Mouse (Mus musculus) spleen, postnatal 36 days (tissue): ENCODE results near the gene Gpr157.
"Not testable (repeated sequence)": the region's sequence is repeated elsewhere in the genome, so short reads cannot be mapped to it uniquely, and the experiment has no call there.

ENCODE experiments used
- DNase-seq, 2 experiments: peaks; one replicate each; pipeline ENCODE4 v3.0.0; 2022; ENCODE audit warnings: low spot score in 2 of 2, mixed read lengths in 1 of 2

Gene Gpr157

DNA sequence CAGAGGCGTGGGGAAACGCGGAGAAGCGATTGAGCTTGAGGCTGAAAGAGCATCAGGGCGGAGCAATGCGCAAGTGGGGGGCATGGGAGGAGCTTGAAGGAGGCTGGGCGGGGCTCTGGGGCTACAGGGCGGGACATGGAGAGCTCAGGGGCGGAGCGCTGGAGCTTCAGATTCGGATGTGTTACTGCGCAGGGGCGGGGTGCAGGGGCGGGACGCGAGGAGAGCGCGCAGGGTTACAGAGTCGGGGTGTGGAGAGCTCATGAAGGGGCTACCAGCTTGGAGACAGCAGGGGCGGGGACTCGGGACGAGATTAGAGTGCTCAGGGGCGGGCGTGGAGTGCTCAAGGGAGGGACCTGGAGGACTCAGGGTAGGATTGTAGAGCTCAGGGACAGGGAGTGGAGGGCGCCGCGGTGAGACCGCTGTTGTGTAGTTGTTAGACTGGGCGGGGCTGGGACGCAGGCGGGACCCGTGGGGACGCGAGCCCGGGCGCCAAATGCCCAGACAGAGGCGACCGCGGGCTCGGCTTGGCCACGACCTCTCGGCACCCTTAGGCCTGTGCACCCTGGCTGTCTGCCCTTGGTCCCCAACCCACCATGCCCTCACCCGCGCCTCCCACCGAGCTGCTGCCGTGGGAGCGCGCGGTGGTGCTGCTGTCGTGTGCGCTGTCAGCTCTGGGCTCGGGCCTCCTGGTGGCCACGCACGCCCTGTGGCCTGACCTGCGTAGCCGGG is at the start of gene Gpr157:
Gpr157 (plus strand) TSS at position 205 of the 729 bp plus-strand sequence.
- peak; percentile 93 to 94 for DNase-seq

DNA sequence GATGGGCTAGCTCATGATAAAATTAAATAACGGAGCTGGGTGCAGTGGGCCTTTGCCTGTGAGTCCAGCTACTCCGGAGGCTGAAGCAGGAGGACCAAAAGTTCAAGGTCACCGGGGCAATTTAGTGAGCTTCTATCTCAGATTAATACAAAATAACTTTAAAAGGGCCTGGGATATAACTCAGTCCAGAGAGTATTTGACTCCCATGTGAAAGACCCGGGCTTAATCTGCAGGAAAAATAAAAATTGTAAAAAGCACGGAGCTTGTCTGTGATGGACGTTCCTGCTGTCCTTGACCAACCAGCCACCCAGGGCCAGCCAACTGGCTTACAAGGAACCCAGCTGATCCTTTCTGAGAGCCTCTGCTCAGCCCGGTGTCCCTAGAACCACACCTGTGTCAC is 48.6 kb upstream of the Gpr157 start:
- no peak for DNase-seq

- no peak for DNase-seq
These were observed 47.1 kb upstream of the Gpr157 start for GRCm38 (mm10) chr4:150040003-150040581.

- DNase-seq: not testable (repeated sequence)
These were observed 46.3 kb upstream of the Gpr157 start for GRCm38 (mm10) chr4:150040856-150041255.

DNA sequence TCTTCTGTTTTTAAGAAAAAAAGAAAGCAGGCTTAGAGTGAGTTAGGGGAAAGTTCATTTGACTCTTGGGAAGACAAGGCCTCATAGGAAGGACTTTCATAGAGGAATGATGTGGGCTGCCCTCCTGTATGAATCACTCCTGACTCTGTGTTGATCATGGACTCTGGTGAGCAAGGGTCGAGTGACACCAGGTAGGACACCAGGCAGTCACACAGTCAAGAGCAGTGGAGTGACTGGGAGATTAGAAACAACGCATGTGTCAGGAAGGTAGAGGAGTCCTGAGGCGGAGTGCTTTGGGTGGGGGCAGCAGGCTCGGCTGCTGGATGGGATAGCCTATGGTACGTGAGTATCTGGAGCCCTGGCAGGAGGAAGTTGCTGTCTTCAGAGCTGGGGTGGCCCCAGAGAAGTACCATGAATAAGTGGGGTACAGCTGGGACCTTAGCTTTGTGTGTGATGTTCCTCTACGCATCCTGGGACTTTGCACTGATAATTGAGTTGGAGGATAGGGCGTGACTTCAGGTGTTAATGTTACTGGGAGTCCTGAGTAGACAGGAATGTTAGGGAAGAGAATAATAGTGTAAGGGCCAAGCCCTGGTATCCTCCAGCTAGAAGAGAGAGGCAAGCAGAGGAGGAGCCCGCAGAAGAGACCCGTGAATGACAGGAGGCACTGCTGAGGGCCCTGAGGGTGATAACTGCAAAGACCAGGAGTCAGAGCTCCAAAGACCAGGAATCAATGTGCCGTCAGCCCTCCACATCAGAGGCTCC is 45.6 kb upstream of the Gpr157 start:
- DNase-seq: no peak

DNA sequence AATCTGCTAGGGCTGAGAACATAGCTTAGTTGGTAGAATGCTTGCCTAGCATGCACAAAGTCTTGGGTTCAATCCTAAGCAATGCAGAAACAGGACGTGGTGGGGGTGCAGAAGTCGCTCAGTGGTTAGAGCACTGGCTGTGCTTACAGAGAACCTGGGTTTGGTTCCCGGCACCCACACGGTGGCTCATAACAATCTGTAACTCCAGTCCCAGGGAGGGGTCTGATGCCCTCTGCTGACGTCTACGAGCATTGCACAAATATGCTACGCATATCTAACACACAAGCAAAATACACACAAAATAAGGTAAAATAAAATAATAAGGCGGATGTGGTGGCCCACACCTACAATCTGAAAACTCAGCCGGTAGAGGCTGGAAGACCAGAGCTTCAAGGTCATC is 43.6 kb upstream of the Gpr157 start:
- no peak for DNase-seq

GRCm38 (mm10) chr4:150048038-150048437 is 39.1 kb upstream of the Gpr157 start:
- peak in 1 of 2 experiments; percentile 19 for DNase-seq

GRCm38 (mm10) chr4:150048478-150049156 is 38.5 kb upstream of the Gpr157 start:
- no peak for DNase-seq

GRCm38 (mm10) chr4:150049157-150049513 is 38.0 kb upstream of the Gpr157 start:
- DNase-seq: no peak

- DNase-seq: no peak
These were observed 37.5 kb upstream of the Gpr157 start for GRCm38 (mm10) chr4:150049564-150050226.

GRCm38 (mm10) chr4:150051514-150051913 is 35.7 kb upstream of the Gpr157 start:
- no peak for DNase-seq

- DNase-seq: no peak
These were observed 34.8 kb upstream of the Gpr157 start for GRCm38 (mm10) chr4:150052380-150052779.

DNA sequence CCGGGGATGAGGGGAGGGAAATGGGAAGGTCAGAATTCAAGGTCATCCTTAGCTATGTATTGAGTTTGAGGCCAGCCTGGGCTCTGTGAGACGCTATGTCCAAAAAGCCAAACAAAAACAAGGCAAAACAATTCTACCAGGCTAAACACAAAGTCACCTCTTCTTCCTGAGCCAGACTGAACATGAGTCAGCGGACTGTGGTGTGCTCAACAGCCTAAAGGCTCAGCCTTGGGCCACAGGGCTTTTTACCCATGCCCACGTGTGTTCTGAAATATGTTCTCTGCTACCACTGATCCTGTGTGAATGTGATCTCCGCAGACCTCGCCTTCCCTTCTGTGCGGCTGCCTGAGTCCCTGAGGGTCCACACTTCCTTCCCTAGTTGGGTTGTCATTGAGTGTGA is 31.0 kb upstream of the Gpr157 start:
- no peak for DNase-seq

- no peak for DNase-seq
These were observed 29.4 kb upstream of the Gpr157 start for GRCm38 (mm10) chr4:150057722-150058121.

DNA sequence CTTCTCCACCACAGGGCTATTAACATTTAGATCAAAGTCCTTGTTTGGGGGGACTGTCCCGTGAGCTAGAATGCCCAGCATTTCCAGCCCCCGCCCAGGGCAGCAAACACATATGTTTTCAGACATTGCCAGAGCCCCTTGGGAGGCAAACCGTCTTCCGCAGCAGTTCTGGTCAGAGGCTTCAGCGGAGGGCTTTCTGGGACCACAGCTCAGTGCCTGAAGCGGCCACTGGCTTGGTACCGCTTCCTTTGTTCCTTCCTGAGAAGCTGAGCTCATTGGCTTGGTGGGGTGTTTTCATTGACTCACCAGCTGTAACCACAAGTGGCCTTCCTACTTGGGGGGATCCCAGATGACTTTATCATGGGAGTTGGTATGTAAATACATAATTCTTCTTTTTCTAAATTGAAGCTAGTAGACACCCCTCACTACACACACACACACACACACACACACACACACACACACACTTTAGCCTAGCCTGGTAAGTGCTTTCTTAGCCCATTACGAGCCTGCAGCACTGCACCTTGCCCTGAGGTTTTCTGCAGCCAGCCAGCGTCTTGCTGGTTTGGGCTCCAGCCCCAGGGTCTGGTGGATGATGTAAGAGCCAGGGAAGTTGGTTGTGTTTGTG is 27.2 kb upstream of the Gpr157 start:
- peak; percentile 63 for DNase-seq

DNA sequence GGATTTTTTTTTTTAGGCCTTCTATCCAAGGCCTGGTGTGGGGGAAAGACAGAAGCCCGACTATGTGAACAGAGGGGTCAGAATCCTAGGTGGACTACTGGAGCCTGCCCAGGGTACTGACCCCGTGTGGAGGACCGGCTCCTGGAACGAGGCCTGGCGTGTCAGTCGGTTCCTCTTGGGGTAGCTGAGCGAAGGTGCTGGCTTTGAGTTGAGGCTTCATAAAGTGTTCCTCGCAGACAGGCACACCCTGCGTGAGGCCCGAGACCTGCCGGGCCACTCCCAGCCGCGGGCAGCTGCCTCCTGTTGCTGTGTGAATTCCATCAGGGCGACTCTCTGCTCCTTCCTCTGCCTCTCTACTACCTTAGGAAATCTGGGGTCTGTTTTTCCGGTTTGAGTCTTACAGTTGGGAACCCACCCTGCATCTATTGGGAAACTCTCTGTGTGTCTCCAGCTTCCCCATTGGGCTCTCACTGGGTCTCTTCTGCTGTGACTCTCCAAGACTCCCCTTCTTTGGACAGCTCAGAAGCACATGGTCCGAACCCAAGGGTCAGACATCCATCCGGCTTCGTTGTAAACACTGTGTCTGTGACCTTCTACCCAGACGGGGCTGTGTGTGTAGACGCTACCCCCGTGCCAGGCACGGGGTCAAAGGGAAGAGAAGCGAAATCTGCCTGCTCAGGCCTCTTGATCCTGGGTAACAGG is 26.5 kb upstream of the Gpr157 start:
- DNase-seq: peak; percentile 10 to 17

DNA sequence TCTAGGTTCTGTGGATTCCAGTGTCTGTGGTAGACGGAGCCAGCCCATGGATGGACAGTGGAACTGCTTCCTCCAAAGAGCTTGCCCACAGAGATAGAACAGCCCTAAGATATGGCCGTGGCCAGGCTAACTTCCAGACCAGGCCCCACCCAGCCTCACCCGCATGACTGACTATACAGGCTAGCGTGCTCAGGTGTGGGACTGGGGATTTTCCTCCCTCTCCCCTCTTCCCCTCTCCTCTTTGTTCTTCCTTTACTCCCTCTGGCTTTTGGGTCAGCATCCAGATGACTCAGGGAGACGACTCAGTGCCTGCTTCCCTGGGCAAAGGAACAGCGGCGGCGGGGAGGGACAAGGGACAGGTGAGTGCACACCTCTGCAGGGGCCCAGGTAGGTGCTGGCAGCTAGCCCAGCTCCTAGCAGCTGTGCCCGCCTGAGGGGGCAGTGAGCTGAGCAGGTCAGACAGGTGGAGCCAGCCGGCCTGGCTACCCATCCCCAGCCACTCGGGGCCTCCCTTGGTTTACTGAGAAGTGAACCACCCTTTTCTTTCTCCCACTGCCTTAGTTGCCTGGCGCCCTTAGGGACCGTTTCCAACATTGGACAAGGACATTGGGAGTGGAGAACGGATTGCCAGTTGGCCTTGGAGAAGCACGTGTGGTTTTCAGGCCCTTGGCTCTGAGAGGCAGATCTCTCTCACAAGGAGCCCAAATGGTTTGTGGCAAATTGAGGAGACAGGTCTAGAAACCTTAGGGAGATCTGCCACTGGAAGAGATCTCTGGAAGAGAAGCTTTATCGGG is 25.5 kb upstream of the Gpr157 start:
- DNase-seq: no peak

GRCm38 (mm10) chr4:150066706-150067323 is 20.4 kb upstream of the Gpr157 start:
- DNase-seq: no peak

DNA sequence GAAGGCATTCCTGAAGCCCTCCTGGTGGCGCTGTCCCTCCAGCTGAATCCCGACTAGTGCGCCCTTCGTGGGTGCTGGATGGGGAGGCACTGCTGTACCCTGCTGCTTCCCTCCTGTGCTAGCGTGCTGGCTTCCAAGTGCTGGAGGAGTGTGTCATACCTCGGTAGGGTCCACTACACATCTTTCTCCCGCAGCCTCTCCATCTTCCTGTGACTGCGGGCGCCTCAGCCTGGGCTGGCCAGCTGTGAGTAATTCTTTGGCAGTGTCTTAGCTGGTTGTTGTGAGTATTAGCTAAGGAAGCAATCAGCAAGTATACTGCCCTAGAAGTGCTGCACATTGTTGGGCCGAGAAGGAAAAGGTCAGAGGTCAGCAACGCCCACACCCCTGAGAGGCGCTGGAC is 18.9 kb upstream of the Gpr157 start:
- no peak for DNase-seq
